Mouse (Mus musculus): Measurements from ENCODE around the gene L1cam. TPM values are rescaled to one million over a fixed set of nuclear protein-coding genes. Genes with fewer than 3 reads are reported as not detected.

Gene L1cam
- polyA plus RNA-seq, 1 experiment, result 97.0 TPM

GRCm38 (mm10) chrX:73805814-73806213 lies 90.1 kb downstream of the L1cam start:
- Histone ChIP-seq H3K27me3 (ENCODE audit: control insufficient read depth, insufficient read depth, low read length) (no peaks in the 10 kb centered on the region), H3K27ac (ENCODE audit: insufficient read depth, low read length) (no peak overlapping the region), H3K4me3 (replicated peaks; ENCODE audit: insufficient read depth, low read depth, low read length) (no peak overlapping the region), H3K4me1 (ENCODE audit: control insufficient read depth, insufficient read depth, low read length) (no peaks in the 10 kb centered on the region)
- no peak for DNase-seq
- TF ChIP-seq POLR2A (IDR thresholded peaks at IDR 0.05; ENCODE audit: borderline replicate concordance, insufficient read depth, low read length) (no peak), CTCF (IDR thresholded peaks at IDR 0.05; ENCODE audit: borderline replicate concordance, insufficient read depth, low read depth, low read length) (no peak)
- 59% methylated on average over 1 of the region's 1 CpGs for WGBS

Other genes with a start within 250 kb of the L1cam start
- 92.0 and 97.8 TPM in 2 replicates for gene Pnck, start 236.0 kb downstream of the L1cam start, polyA plus RNA-seq (2012; rRNA removed)
- 165 and 166 TPM in 2 replicates for gene Slc6a8, start 223.0 kb downstream of the L1cam start, polyA plus RNA-seq (2012; rRNA removed)
- 115 and 127 TPM in 2 replicates for gene Bcap31, start 179.9 kb downstream of the L1cam start, polyA plus RNA-seq (2012; rRNA removed)
- 14.7 and 15.1 TPM in 2 replicates for gene Abcd1, start 179.5 kb downstream of the L1cam start, polyA plus RNA-seq (2012; rRNA removed)
- gene Plxnb3, start 139.0 kb downstream of the L1cam start, polyA plus RNA-seq (2012; rRNA removed), result 27.7 and 32.5 TPM in 2 replicates
- gene Srpk3, start 121.7 kb downstream of the L1cam start, polyA plus RNA-seq (2012; rRNA removed), result 14.2 and 17.3 TPM in 2 replicates
- gene Idh3g, start 109.2 kb downstream of the L1cam start, polyA plus RNA-seq (2012; rRNA removed), result 811 and 886 TPM in 2 replicates
- gene Ssr4, start 109.1 kb downstream of the L1cam start, polyA plus RNA-seq (2012; rRNA removed), result 161 and 176 TPM in 2 replicates
- 54.6 and 56.6 TPM in 2 replicates for gene Pdzd4, start 71.1 kb downstream of the L1cam start, polyA plus RNA-seq (2012; rRNA removed)
- gene Avpr2, start 4.0 kb downstream of the L1cam start, polyA plus RNA-seq (2012; rRNA removed), result 0.16 and 0.41 TPM in 2 replicates
- 5.4 and 5.9 TPM in 2 replicates for gene Arhgap4, start 25.8 kb upstream of the L1cam start, polyA plus RNA-seq (2012; rRNA removed)
- 92.3 and 96.2 TPM in 2 replicates for gene Naa10, start 25.8 kb upstream of the L1cam start, polyA plus RNA-seq (2012; rRNA removed)
- 9.7 and 11.0 TPM in 2 replicates for gene Renbp, start 34.7 kb upstream of the L1cam start, polyA plus RNA-seq (2012; rRNA removed)
- 43.0 and 43.1 TPM in 2 replicates for gene Hcfc1, start 70.3 kb upstream of the L1cam start, polyA plus RNA-seq (2012; rRNA removed)
- 100 and 109 TPM in 2 replicates for gene Irak1, start 127.8 kb upstream of the L1cam start, polyA plus RNA-seq (2012; rRNA removed)
- 0.57 TPM in 1 of 2 replicates, not detected in the other for gene Opn1mw, start 231.4 kb upstream of the L1cam start, polyA plus RNA-seq (2012; rRNA removed)
- 30.7 and 34.0 TPM in 2 replicates for gene Mecp2, start 239.3 kb upstream of the L1cam start, polyA plus RNA-seq (2012; rRNA removed)

All from cerebellum, adult 2 months (tissue).